Mouse (Mus musculus) adrenal gland, adult 8-10 months (tissue): ENCODE data around the gene Abhd16a. TPM values are rescaled to one million over a fixed set of nuclear protein-coding genes. Genes with fewer than 3 reads are reported as not detected.
A peak's percentile ranks its signal among the peaks of the same experiment; 100 is the strongest.
"Not testable (repeated sequence)": the region's sequence is repeated elsewhere in the genome, so short reads cannot be mapped to it uniquely, and the experiment has no call there.

Experiments
- DNase-seq: peaks from one replicate; pipeline ENCODE4 v3.0.0; 2022
- total RNA-seq, 4 experiments: library from RNA; stranded (reverse); gene quantifications; 2 replicates each; pipeline ENCODE4 v1.2.4; 2022

Abhd16a gene
- total RNA-seq, 4 experiments from 2014 or later: 79.4 to 124 (median 103) TPM

DNA sequence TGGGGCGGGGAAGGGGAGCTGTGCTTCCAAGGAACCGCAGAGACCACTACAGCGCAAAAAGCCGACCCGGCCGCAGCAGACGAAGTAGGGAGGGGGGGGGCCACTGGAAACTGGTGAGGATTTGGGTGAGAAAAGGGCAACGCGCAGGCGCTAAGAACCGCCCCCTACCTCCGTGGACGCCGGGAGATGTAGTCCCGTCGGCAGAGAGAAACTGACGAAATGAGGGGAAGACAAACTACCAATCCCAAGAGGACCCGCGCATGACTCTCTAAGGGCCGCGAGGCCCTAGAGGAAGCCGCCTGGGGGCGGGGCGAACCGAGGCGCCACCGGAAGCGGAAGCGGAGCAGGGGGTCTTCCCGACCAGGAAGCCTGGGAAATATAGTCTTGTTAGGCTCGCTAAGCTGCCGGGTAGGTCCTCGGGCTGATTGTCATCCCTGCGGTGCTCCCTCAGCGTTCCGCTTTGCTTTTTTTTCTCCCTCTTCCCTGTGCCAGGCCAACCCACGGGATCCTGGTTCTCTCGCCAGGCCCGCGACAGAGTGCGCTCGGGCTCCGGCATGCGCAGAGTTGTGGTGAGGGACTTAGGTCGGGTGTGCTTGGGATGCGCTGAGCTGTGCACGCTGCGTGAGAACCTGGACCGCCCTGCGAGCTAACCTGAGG is 32.2 kb downstream of the Abhd16a start, which contains the start of gene Gpank1:
Gene Gpank1 (plus strand): TSS at position 313 of the 657 bp plus-strand sequence.
- DNase-seq: peak; percentile 99

DNA sequence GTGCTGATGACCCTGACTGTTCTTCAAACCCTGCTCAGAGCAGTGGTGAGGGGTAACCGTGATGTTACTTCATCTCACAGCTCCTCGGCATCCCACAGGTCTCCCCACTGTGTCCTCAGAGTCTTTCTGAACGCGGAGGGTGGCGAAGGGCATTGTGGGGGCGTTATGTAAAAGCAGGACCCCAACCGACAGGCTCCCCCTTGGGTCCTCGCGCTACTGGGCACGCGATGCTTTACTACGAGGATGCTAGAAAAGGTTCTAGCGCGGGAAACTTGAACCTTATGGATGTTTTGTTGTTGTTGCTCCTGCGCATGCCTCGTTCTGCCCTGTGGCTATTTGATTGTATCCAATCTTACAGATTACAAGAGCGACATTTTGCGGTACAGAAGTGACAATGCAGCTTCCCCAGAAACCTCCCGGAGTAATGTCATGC is 32.8 kb downstream of the Abhd16a start, which contains the start of gene Csnk2b:
Gene Csnk2b (minus strand): TSS at position 183 of the 433 bp plus-strand sequence.
- no peak for DNase-seq

DNA sequence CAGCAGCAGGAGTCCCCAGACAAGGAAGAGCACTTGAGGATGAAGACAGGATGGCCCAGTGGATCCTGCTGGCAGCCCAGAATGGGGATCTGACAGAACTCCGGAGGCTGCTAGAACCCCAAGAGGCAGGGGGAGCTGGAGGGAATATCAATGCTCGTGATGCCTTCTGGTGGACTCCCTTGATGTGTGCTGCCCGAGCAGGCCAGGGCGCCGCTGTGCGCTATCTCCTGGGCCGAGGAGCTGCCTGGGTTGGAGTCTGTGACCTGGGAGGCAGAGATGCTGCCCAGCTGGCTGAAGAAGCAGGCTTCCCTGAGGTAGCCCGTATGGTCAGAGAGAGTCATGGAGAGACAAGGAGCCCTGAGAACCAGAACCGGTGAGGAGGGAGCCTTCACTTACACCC is 34.2 kb downstream of the Abhd16a start:
- not testable (repeated sequence) for DNase-seq

DNA sequence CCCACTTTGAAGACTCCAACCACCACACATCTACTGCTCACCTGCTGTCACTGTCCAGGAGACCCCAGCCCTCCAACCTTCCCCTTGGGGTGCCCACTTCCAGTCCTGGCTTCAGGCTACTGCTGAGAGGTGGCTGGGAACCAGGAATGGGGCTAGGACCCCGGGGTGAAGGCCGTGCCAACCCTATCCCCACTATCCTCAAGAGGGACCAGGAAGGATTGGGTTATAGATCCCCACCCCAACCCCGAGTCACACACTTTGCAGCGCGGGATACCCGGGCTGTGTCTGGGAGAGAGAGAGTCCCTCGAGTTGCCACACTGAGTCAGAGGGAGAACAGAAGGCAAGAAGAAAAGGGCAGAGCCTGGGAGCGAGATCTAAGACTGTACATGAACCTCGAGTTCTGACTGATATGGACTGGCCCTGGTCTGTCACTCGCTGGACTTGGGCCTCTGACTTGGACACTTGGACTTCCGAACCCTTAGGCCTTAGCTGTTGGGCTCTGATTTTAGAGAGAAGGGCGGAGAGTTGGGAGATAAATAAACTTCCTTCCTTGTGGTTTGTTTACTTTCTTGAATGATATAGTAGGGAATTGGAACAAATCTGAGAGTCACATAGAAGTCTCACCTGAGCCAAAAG is 35.3 kb downstream of the Abhd16a start:
- DNase-seq: not testable (repeated sequence)

DNA sequence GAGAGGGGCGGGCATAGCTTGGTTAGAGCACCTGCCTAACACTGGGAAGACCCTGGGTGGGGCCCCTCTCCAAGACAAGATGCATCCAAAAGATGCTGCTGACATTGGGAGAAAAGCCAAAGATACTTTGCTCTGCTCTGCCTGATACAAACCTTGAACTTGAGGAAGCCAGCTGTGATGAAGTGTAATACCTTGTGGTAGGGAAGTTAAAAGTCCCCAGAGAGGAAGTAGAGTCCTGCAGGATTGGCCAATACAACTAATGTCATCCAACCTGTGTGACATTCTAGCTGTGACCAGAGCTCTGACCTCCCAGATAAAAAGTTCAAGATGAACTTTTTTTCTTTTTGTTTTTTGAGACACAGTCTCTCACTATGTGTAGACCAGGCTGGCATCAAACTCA is 36.0 kb downstream of the Abhd16a start:
- no peak for DNase-seq

DNA sequence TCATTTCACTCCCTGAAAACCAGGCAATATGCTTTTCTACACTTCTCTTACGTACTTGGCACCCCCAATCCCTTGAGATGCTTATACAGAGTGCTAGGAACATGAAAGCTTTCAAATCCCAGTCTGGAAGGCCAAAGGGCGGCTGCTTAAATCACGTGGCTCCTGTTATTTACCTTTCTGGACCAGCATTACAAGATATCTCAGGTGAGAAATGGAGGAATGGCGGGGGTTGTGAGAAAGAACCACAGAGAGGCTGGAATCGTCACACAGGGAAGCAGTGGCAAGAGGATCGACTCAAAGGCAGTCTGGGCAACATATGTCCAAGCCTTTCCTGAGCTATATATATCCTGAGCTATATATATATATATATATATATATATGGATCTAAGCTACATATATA is 36.5 kb downstream of the Abhd16a start:
- DNase-seq: no peak

DNA sequence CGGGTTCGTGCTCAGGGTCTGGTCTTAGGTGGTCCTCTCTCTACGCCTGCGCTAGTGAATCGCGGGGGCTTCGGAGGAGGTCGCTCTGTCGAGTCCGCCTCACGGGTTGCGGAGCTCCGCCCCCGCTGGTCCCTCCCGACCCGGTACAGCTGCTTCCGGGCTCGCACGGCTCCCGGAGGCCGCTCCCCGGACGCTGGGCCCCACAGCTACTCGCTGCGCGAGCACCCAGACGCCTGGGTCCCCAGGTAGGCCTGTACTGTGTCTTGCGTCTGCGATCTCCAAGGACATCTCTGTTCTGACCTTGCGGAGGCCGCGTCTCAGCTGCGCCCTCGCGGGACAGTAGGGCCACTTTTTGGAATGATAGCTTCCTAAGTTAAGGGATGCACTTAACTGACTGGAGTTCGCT is 37.1 kb downstream of the Abhd16a start, which contains the start of gene D17H6S53E:
Gene D17H6S53E (plus strand): TSS at position 168 of the 406 bp plus-strand sequence.
- DNase-seq: peak; percentile 71

DNA sequence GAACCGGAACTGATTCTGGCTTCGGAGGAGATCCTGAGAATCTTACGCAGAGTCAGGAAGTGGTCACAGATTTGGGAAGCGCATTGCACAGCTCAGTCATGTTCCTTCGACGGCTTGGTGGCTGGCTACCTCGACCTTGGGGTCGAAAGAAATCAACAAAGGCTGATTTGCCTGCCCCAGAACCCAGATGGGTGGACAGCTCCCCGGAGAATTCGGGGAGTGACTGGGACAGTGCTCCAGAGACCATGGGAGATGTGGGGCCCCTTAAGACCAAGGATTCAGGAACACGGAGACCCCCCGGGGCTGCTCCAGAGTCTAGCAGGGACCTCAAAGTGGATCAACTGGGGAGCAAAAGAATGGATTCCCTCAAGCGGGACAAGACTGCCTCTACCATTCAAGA is 38.0 kb downstream of the Abhd16a start:
- no peak for DNase-seq

DNA sequence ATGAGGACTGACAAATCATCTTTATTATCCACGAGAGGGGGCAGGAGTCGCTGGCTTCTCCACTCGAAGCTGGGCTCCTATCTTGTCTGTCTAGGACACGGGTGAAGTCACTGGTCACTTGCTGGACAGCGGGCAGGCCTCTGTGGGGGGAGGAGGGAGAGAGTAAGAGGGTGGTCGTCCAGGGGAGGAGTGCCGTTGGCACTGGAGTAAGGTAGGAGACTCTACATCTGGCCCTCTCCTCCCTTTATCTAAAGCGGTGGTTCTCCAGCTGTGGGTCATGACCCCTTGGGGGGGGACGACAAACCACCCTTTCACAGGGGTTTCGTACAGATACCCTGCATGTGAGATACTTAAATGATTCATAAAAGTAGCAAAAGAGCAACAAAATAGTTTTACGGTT is 39.9 kb downstream of the Abhd16a start:
- DNase-seq: no peak

DNA sequence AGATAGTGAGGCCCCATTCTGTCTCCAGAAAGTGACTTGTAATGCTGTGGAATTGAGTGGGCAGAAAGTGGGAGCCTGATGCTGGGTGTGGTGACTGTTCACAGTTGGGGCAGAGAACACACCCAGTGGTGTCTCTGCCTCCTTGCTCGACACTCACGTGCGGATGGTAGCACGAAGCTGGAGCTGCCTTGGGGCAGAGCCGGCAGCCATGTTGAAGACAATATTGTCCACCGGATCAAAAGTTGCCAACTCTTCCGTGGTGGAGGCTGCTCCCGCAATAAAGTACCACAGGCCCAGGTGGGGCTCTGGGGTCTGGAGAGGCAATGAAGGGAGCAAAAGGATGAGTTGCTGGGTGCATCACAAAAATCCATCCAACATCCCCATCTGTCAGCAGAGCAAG is 42.0 kb downstream of the Abhd16a start:
- no peak for DNase-seq

DNA sequence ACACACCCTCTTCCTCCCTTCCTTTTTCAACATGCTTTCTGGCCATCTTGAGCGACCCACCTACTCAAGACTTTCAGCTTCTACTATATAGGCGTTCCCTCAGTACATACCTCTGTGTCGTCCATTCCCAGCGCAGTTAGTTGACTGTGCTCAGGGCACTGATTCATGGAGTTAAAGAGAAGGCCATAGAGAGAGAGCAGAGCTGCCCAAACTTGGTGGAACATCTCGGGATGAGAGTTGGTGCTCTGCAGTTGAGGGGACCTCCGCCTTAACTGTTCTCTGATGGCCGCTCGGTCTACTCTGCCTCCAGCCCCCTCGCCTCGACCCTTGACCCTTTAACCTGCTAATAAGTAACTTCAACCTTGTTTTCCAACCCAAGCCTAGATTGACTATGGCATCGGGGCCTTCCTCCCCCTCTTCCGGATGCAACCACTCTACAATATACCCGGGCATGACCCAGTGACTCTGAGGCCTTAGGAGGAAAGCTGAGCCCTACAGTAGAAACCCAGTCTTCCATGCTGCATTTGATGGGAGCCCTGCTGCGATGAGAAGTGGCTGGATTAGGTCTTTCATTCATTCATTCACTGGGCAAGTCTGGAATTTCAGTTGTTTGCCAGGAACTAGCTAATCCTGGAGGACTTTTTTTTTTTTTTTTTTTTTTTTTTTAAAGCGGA is 42.6 kb downstream of the Abhd16a start, which contains the start of gene Apom:
Gene Apom (minus strand): TSS at position 551 of the 674 bp plus-strand sequence.
- no peak for DNase-seq

DNA sequence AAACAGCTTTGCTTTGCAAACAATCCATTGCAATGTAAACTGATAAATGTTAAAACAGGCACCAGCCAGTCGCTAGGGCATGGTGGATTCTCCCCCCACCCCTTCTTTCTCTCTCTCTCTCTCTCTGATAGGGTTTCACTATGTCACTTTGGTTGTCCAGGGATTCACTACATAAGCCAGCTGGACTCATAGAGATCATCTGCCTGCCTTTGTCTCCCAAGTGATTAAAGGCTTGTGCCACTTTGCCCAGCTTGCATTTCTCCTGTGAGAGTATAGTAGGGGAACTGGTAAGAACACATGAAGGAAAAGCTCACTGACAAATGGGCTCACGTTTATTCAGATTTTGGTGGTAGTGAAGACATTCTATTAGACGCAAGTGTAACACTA is 43.1 kb downstream of the Abhd16a start:
- no peak for DNase-seq

DNA sequence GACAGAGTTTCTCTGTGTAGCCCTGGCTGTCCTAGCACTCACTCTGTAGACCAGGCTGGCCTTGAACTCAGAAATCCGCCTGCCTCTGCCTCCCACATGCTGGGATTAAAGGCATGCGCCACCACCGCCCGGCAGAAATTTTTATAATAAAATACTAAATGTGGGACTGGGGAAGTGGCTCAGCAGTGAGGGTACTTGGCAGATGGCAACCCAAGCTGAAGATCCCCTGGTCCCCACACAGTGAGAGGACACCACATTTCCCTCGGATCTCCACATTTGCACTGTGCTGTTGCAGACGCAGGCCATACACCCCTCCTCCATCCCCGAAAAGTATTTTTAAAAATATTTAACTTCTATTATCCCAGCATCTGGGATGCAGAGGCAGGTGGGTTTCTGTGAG is 44.5 kb downstream of the Abhd16a start:
- DNase-seq: no peak

DNA sequence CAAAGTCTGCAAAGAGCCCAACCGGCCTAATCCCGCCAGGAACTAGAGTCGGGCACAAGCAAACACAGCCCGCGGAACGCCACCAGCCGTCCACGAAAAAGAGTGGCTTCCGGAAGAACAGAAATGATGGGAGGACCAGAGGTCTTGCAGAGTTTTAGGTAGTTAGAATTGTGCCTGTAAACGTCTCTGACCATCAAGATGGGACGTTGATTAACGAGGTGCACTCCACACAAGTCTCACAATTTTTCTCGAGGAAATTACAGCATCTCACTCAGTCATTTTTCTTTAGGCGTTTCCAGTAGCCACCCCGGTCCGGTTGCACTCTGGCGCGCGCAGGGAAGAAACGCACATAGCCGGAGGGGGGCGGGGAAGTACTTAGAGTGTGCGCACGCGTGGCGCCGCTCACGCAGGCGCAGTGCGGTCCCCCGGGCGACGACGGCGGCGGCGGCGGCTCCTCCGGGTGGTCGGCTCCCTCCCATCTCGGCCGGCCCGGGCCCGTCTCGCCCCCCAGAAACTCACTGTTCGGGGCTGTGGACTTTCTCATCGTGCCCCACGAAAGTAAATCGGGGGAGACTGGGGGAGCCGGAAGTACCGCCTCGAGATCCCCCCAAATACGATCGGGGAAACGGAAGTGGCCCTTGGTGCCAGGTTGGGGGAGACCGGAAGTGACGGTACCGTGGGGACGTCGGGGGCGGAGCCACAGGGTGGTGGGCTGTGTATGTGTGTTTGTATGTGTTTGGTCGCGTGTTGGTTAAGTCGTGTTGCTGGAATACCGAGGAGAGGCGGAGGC is 45.9 kb downstream of the Abhd16a start, which contains the start of gene Bag6:
Gene Bag6 (plus strand): TSS at position 378 of the 790 bp plus-strand sequence.
- peak; percentile 91 for DNase-seq

DNA sequence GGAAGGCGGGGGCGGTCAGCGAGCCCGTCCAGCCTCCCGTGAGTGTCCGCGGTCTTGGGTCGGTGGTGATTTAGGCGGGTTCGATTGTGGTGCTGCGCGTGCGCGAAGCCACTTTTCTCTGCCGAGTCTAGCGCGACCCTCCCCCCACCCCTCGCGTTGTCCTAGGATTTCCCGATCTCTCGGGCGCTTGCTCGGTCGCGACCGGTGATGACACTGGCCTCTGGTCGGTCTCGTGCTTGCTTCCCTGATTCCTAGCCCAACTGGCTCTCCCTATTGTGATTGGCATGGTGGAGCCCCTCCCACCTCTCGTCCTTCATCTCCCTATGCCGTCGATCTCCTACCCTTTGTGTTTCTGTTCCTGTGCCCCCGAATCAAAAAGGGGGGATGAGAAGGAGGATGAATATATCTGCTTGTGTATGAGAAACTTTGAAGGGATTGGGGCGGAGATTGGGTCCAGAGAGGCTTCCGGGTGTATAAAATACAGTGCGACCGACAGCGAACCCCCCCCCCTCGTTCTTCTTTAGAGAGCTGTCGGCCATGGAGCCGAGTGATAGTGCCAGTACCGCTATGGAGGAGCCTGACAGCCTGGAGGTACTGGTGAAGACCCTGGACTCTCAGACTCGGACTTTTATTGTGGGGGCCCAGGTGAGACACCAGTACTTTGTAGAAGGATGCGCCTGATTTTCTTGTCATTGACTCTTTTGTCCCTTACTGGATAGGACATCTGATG is 46.7 kb downstream of the Abhd16a start:
- DNase-seq: no peak

DNA sequence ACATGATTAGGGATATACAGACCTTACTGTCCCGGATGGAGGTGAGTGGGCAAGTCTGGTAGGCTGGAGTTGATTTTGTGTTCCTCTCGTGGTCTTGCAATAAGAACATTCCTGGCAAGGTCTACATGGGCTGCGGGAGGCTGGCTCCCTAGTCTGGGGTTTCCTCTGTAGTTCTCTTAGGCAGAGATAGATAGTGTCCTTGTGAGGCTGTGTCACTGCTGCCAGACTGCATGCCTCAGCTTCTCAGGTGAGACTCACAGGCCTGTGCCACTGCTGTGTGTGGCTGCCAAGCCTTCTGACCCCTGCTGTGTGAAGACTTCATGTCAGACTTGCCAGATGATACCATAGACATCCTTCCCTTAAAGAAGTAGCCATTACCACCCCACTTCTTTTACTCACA is 50.2 kb downstream of the Abhd16a start:
- no peak for DNase-seq

DNA sequence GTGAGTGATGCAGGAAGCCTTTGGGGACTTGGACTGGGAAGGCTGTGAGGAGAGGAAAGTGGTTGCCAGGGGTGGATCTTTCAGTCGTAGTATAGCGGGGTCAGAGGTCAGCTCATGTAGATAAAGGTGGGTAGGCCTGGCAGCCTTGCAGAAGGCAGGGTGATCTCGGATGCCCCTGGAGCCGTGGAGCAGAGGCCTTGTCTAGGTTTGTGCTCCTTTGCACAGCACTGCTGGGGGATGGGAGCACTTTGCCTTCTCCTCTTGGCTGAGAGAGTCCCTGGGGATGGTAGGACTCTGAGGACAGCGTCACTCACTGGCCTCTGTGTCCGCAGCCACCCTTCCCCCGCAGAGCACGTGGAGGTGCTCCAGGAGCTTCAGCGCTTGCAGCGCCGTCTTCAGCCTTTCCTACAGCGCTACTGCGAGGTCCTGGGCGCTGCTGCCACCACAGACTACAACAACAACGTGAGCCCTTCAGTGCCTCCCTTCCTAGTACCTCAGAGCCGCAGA is 51.5 kb downstream of the Abhd16a start:
- DNase-seq: no peak

DNA sequence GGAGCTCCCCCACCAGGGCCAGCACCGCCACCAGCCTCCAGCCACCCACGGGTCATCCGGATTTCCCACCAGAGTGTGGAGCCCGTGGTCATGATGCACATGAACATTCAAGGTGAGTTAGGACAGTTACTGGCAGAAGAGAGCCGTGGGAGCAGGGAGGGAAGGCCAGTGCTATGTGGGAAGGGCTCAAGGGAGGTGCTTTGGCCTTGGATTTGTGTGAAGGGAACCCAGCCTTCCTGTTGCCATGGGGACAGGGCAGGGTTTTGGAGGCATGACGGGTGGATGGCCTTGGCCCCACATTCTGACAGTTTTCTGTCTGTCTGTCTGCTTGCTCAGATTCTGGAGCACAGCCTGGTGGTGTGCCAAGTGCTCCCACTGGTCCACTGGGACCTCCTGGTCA is 52.9 kb downstream of the Abhd16a start:
- DNase-seq: peak; percentile 93

DNA sequence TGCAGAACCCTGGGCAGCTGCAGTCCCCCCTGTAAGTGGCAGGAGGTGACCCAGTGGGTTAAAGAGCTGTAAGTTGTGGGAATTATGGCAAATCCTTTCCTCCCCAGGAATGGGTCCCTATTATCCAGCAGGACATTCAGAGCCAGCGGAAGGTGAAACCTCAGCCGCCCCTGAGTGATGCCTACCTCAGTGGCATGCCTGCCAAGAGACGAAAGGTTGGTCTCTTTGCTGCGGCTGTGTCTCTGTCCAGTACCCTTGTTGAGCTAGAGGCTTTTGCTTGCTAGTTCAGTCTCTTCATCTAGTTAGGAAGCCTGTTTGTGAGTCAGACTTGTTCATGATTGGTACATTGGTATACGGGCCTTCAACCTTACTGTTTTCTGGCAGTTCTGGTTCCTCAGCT is 57.1 kb downstream of the Abhd16a start:
- DNase-seq: no peak

DNA sequence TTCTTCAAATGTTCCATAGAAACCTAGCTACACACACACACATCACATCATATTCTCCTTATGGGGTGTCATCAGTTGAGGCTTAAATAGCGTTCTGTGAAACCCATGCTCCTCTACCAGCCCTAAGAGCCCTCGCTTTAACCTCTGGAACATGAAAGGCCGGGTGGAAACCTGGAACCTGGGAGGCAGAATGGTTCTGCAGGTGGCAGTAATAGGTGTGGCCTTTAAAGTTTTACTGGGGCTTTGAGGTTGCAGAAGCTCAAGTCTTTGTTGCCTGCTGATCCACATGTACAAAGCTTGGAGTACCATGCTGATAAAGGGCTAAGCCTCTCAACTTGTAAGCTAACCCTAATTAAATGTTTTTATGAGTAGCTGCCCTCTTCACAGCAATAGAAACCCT is 58.3 kb downstream of the Abhd16a start:
- no peak for DNase-seq

DNA sequence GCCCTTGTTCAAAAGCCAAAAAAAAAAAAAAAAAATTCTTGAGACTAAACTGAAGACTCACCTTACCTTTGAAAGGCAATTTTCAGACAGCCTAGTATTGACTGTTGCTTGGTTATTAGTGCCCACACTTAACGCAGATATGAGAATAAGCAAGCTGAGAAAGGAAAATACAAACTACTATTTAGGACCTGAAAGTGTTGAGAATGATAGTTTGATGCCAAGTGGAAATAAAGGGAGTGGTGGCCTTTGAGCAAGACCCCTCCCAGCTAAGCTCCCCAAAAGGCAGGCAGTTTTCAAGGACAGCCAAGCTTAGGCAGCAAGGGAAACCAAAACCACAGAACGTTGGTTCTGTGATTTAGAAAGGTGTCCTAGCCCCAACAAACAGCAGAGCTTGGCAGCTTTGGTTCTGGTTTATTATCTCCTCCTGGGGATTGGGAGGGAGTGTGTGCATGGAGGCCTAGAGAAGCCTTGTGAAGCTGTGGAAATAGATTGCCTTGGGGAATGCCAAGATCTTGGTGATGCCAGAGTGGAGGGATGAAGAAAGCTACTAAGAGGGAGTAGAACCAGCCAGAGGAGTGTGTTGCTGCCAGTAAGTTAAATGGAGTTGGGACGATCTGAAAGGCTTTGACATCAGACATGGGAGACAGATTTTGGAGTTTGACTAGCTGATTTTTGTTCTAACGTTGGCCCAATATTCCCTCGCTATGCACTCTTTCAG is 59.0 kb downstream of the Abhd16a start:
- no peak for DNase-seq
